Mouse (Mus musculus): ENCODE results near the gene Ppp4c.

The Ppp4c gene

GRCm38 (mm10) chr7:126759050-126759671 lies 33.1 kb downstream of the Ppp4c start, which contains the start of gene Mapk3:
TSS of gene Mapk3 (plus strand) at chr7:126759601.
- DNase-seq (ENCODE audit: low read depth, low spot score), result peak; percentile 82

GRCm38 (mm10) chr7:126758539-126758938 lies 33.8 kb downstream of the Ppp4c start:
- DNase-seq (ENCODE audit: low read depth, low spot score), result no peak

GRCm38 (mm10) chr7:126754866-126755265 lies 37.4 kb downstream of the Ppp4c start:
- DNase-seq (ENCODE audit: low read depth, low spot score), result peak; percentile 73

GRCm38 (mm10) chr7:126749582-126750343 lies 42.5 kb downstream of the Ppp4c start:
- DNase-seq (ENCODE audit: low read depth, low spot score), result no peak

- no peak for DNase-seq (ENCODE audit: low read depth, low spot score)
Measured at GRCm38 (mm10) chr7:126748824-126749223, 43.5 kb downstream of the Ppp4c start.

GRCm38 (mm10) chr7:126746798-126747197 lies 45.5 kb downstream of the Ppp4c start:
- no peak for DNase-seq (ENCODE audit: low read depth, low spot score)

GRCm38 (mm10) chr7:126746066-126746465 lies 46.2 kb downstream of the Ppp4c start:
- DNase-seq (ENCODE audit: low read depth, low spot score), result no peak

GRCm38 (mm10) chr7:126741964-126742482 lies 50.3 kb downstream of the Ppp4c start:
- DNase-seq (ENCODE audit: low read depth, low spot score), result no peak

- DNase-seq (ENCODE audit: low read depth, low spot score), result no peak
Measured at GRCm38 (mm10) chr7:126741452-126741851, 50.8 kb downstream of the Ppp4c start.

- no peak for DNase-seq (ENCODE audit: low read depth, low spot score)
Measured at GRCm38 (mm10) chr7:126740977-126741376, 51.3 kb downstream of the Ppp4c start.

GRCm38 (mm10) chr7:126740132-126740735 lies 52.1 kb downstream of the Ppp4c start:
- DNase-seq (ENCODE audit: low read depth, low spot score), result no peak

- no peak for DNase-seq (ENCODE audit: low read depth, low spot score)
Measured at GRCm38 (mm10) chr7:126739551-126739950, 52.7 kb downstream of the Ppp4c start.

- DNase-seq (ENCODE audit: low read depth, low spot score), result no peak
Measured at GRCm38 (mm10) chr7:126736122-126736521, 56.2 kb downstream of the Ppp4c start.
